Mouse (Mus musculus): ENCODE data around the gene Ifnk. TPM values are rescaled to one million over a fixed set of nuclear protein-coding genes. Genes with fewer than 3 reads are reported as not detected.

Gene Ifnk
- polyA plus RNA-seq (2012; fragmentation: generic; extraction: Trizol), result not detected
- long read RNA-seq, experiment 1, result 0 reads
- long read RNA-seq, experiment 2, result 0 reads

GRCm38 (mm10) chr4:35151756-35152155, at the start of gene Ifnk:
Gene Ifnk, plus strand, starts transcription at chr4:35152056.
- Histone ChIP-seq H3K4me3 (ENCODE audit: insufficient read depth, poor library complexity, severe bottlenecking) (no peak within 1 kb of the TSS), H3K79me3 (ENCODE audit: low read depth) (no peaks in the 10 kb centered on the region), H3ac (ENCODE audit: control insufficient read depth, insufficient read length, low read depth) (no peak within 1 kb of the TSS), H3K79me2 (ENCODE audit: control insufficient read depth, insufficient read depth) (no peaks in the 10 kb centered on the region), H3K36me3 (ENCODE audit: control insufficient read depth, insufficient read depth) (no peaks in the 10 kb centered on the region), H3K27me3 (ENCODE audit: control insufficient read depth, insufficient read depth, insufficient read length) (no peaks in the 10 kb centered on the region)
- TF ChIP-seq FOSL1 (IDR thresholded peaks at IDR 0.05; ENCODE audit: insufficient read depth, low read length, poor library complexity, severe bottlenecking), result no peak
- TF ChIP-seq CTCF (IDR thresholded peaks at IDR 0.05; ENCODE audit: control insufficient read depth, insufficient read depth, insufficient read length), result no peak
- no peak for TF ChIP-seq MAX (IDR thresholded peaks at IDR 0.05)
- no peak for TF ChIP-seq CEBPB (IDR thresholded peaks at IDR 0.05; ENCODE audit: low read depth)
- TF ChIP-seq USF1 (IDR thresholded peaks at IDR 0.05; ENCODE audit: low read depth), result no peak
- no peak for TF ChIP-seq MYOD1 (IDR thresholded peaks at IDR 0.05; ENCODE audit: control insufficient read depth, insufficient read length, low read depth)
- TF ChIP-seq MYOG (IDR thresholded peaks at IDR 0.05; ENCODE audit: control insufficient read depth, extremely low read depth, insufficient read length), result no peak

GRCm38 (mm10) chr4:35105115-35105773, 46.6 kb upstream of the Ifnk start:
- Histone ChIP-seq H3K36me3 (ENCODE audit: control insufficient read depth, insufficient read depth) (no peaks in the 10 kb centered on the region), H3K27me3 (ENCODE audit: control insufficient read depth, insufficient read depth, insufficient read length) (no peaks in the 10 kb centered on the region), H3ac (ENCODE audit: control insufficient read depth, insufficient read length, low read depth) (no peak overlapping the region), H3K4me3 (ENCODE audit: insufficient read depth, poor library complexity, severe bottlenecking) (no peak overlapping the region), H3K79me2 (ENCODE audit: control insufficient read depth, insufficient read depth) (no peaks in the 10 kb centered on the region), H3K79me3 (ENCODE audit: low read depth) (no peaks in the 10 kb centered on the region)
- TF ChIP-seq MYOG (IDR thresholded peaks at IDR 0.05; ENCODE audit: control insufficient read depth, extremely low read depth, insufficient read length) (no peak), USF1 (IDR thresholded peaks at IDR 0.05; ENCODE audit: low read depth) (no peak), CTCF (IDR thresholded peaks at IDR 0.05; ENCODE audit: control insufficient read depth, insufficient read depth, insufficient read length) (no peak), MAX (IDR thresholded peaks at IDR 0.05) (no peak)

GRCm38 (mm10) chr4:35112452-35112851, 39.4 kb upstream of the Ifnk start:
- Histone ChIP-seq H3K36me3 (ENCODE audit: control insufficient read depth, insufficient read depth) (no peaks in the 10 kb centered on the region), H3K27me3 (ENCODE audit: control insufficient read depth, insufficient read depth, insufficient read length) (no peaks in the 10 kb centered on the region), H3K79me2 (ENCODE audit: control insufficient read depth, insufficient read depth) (no peaks in the 10 kb centered on the region), H3ac (ENCODE audit: control insufficient read depth, insufficient read length, low read depth) (no peak overlapping the region), H3K79me3 (ENCODE audit: low read depth) (no peaks in the 10 kb centered on the region), H3K4me3 (ENCODE audit: insufficient read depth, poor library complexity, severe bottlenecking) (no peak overlapping the region)
- TF ChIP-seq MAX (IDR thresholded peaks at IDR 0.05), result no peak
- no peak for TF ChIP-seq MYOD1 (IDR thresholded peaks at IDR 0.05; ENCODE audit: control insufficient read depth, insufficient read length, low read depth)
- no peak for TF ChIP-seq CTCF (IDR thresholded peaks at IDR 0.05; ENCODE audit: control insufficient read depth, insufficient read depth, insufficient read length)
- TF ChIP-seq USF1 (IDR thresholded peaks at IDR 0.05; ENCODE audit: low read depth), result no peak
- TF ChIP-seq CEBPB (IDR thresholded peaks at IDR 0.05; ENCODE audit: low read depth), result no peak
- TF ChIP-seq MYOG (IDR thresholded peaks at IDR 0.05; ENCODE audit: control insufficient read depth, extremely low read depth, insufficient read length), result no peak
- no peak for TF ChIP-seq FOSL1 (IDR thresholded peaks at IDR 0.05; ENCODE audit: insufficient read depth, low read length, poor library complexity, severe bottlenecking)

GRCm38 (mm10) chr4:35113516-35114248, 38.2 kb upstream of the Ifnk start:
- Histone ChIP-seq H3K27me3 (ENCODE audit: control insufficient read depth, insufficient read depth, insufficient read length) (no peaks in the 10 kb centered on the region), H3K79me2 (ENCODE audit: control insufficient read depth, insufficient read depth) (no peaks in the 10 kb centered on the region)
- TF ChIP-seq MAX (IDR thresholded peaks at IDR 0.05) (no peak), CTCF (IDR thresholded peaks at IDR 0.05; ENCODE audit: control insufficient read depth, insufficient read depth, insufficient read length) (no peak), FOSL1 (IDR thresholded peaks at IDR 0.05; ENCODE audit: insufficient read depth, low read length, poor library complexity, severe bottlenecking) (no peak), MYOD1 (IDR thresholded peaks at IDR 0.05; ENCODE audit: control insufficient read depth, insufficient read length, low read depth) (no peak), USF1 (IDR thresholded peaks at IDR 0.05; ENCODE audit: low read depth) (no peak), MYOG (IDR thresholded peaks at IDR 0.05; ENCODE audit: control insufficient read depth, extremely low read depth, insufficient read length) (no peak), CEBPB (IDR thresholded peaks at IDR 0.05; ENCODE audit: low read depth) (no peak)

GRCm38 (mm10) chr4:35114950-35115349, 36.9 kb upstream of the Ifnk start:
- no peak for TF ChIP-seq USF1 (IDR thresholded peaks at IDR 0.05; ENCODE audit: low read depth)
- no peak for TF ChIP-seq MYOD1 (IDR thresholded peaks at IDR 0.05; ENCODE audit: control insufficient read depth, insufficient read length, low read depth)
- TF ChIP-seq CEBPB (IDR thresholded peaks at IDR 0.05; ENCODE audit: low read depth), result no peak
- TF ChIP-seq CTCF (IDR thresholded peaks at IDR 0.05; ENCODE audit: control insufficient read depth, insufficient read depth, insufficient read length), result no peak
- no peak for TF ChIP-seq MYOG (IDR thresholded peaks at IDR 0.05; ENCODE audit: control insufficient read depth, extremely low read depth, insufficient read length)
- no peak for TF ChIP-seq FOSL1 (IDR thresholded peaks at IDR 0.05; ENCODE audit: insufficient read depth, low read length, poor library complexity, severe bottlenecking)
- TF ChIP-seq MAX (IDR thresholded peaks at IDR 0.05), result no peak
- no peak overlapping the region for H3K4me3 ChIP-seq (ENCODE audit: insufficient read depth, poor library complexity, severe bottlenecking)
- no peak overlapping the region for H3ac ChIP-seq (ENCODE audit: control insufficient read depth, insufficient read length, low read depth)
- H3K36me3 ChIP-seq (ENCODE audit: control insufficient read depth, insufficient read depth), result no peaks in the 10 kb centered on the region
- no peaks in the 10 kb centered on the region for H3K79me2 ChIP-seq (ENCODE audit: control insufficient read depth, insufficient read depth)
- H3K27me3 ChIP-seq (ENCODE audit: control insufficient read depth, insufficient read depth, insufficient read length), result no peaks in the 10 kb centered on the region
- no peaks in the 10 kb centered on the region for H3K79me3 ChIP-seq (ENCODE audit: low read depth)

More at GRCm38 (mm10) chr4:35113516-35114248, 38.2 kb upstream of the Ifnk start:
- Histone ChIP-seq H3ac (ENCODE audit: control insufficient read depth, insufficient read length, low read depth) (no peak overlapping the region), H3K79me3 (ENCODE audit: low read depth) (no peaks in the 10 kb centered on the region), H3K4me3 (ENCODE audit: insufficient read depth, poor library complexity, severe bottlenecking) (no peak overlapping the region), H3K36me3 (ENCODE audit: control insufficient read depth, insufficient read depth) (no peaks in the 10 kb centered on the region)
